Mouse (Mus musculus) ovary, adult 18-20 months (tissue): Measurements from ENCODE around the gene Abcb6.
A peak's percentile ranks its signal among the peaks of the same experiment; 100 is the strongest.

Source experiments
- DNase-seq: peaks from one replicate; pipeline ENCODE4 v3.0.0; 2022; ENCODE audit warnings: low spot score, mixed read lengths

Gene Abcb6

DNA sequence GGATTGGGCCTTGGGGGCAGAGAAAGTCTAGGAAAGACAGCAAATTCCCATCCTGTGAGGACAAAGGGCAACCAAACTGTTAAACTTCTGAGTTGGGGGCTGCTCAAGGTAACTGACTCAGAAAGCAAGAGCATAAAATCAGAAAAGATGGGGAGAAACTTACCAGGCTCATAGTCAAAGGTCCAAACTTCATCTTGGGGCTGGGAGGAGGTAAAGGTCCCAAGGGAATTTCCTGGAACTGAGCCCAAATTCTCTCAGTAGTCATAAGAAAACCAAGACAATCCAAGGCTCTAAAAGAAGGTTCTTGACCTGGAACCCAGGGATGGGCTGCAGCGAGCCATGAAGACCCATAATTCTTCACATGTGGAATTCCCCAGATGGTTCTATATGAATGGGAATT lies 21.0 kb upstream of the Abcb6 start:
- DNase-seq = no peak

DNA sequence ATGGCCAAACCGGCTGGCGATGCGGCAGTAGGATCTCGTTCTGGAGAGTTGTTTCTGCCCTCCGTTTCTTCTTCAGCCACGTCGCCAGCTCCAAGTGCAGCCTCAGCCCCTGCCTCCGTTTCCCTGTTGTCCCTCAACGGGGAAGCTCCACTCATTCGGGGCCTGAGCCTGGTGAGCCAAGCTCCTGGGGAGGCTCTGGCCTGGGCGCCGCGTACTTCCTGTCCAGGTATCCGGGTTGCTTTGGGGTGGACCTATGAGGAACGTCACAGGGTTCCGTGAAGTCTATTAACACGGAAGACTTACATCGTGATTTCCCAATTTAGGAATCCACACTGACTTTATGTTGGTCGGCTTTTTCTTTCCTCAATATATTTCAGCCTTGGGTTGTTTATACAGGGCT lies 12.3 kb upstream of the Abcb6 start:
- DNase-seq = no peak

DNA sequence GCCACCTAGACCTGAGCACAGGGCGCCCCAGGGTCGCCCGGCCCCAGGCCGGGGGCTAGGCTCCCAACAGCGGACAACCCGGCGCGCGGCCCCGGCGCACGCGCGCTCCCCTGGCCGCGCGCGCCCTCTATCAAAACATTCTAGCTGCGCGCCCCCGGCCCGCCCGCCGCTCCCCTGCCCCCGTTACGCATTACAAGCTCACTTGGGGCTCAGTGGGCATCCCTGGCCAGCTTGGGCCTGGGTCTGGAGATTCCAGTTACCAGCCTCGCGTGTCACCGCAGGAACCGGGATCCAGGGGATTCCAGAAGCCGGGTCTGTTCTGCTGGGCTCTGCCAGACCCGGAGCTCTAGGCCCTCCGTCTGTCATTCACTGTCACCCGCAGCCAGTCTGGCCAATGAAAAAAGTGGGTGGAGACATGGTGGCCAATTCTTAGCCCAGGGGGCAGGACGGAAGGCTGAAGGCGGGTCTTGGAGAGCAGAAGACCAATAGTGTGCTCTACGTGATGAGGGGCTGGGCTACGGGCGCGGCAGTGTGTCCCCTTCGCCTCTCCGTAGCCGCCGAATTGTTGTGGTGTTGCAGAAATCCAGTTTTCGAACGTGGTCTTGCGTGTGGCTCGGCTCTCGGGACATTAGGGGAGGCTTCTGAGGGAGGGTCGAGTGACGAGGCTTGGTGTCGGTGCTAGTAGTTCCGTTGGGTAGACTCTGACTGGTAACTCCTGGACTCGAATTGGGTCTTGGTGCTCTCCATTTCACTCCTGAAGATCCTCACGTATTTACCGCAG lies 11.6 kb upstream of the Abcb6 start, which contains the start of the genes Ankzf1 and Atg9a:
Gene Ankzf1 (plus strand): TSS at position 530 of the 781 bp plus-strand sequence.
Gene Atg9a (minus strand): TSS at position 575 of the 781 bp plus-strand sequence.
- peak; percentile 98 for DNase-seq

DNA sequence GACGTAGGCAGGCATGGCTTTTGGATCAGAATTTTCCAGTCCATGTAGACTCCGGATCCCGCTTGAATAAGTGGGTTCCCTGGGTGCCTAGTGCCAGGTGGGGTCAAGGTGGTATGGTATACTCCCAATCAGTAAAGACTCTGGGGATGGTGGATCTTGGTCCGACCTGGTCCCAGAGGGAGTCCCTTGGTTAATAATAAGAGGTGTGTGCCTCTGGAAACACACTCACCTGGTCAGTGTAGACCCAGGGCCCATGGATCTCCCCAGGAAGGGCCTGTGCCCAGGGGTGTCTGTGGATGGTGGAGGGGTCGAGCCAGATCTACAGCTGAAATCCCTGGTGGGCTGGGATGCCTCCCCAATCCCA lies 11.0 kb upstream of the Abcb6 start:
- no peak for DNase-seq

DNA sequence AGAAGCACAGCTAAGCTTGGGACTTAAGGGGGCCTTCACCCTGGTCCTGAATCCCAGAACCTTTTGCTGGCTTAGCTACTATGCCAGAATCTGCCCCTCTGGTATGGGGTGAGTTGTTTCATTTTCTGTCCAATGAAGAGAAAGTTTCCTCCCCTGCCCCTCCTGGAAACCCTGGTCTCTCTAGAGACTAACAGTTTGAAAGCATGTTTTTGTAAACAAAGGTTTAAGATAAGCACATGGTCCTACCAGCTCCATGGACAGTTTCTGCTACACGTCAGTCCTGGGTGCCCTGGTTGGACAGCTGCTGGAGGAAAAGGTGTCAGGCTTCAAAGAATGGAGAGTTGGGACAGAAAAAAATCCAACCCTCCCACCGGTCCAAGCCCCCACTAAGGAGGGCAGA lies 10.4 kb upstream of the Abcb6 start:
- no peak for DNase-seq

DNA sequence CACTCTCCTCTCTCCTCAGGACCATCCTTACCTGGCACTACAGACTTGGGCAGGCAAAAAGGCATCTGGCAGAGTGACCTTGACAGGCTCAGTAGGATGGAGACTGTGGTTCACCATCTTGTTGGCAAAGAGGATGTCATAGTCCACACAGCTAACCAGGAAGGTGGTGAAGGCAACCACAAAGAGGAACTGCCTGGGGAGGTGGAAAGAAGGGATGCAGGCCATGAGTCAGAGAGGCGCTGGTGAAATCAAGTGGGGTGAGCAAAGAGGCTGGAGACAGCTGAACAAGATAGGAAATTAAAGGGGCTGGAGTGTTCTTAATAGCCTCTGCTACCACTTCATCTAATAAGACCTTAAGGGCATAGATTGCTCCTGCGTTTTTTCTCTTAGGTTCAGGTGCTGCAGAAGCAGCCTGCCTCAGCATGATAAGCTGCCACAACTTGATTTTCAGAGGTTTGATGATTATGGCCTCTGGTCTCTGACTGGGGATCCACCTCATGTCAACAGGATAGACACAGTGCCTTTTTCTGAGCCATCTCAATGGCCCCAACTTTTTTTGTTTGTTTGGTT lies 7.8 kb upstream of the Abcb6 start:
- DNase-seq = no peak

DNA sequence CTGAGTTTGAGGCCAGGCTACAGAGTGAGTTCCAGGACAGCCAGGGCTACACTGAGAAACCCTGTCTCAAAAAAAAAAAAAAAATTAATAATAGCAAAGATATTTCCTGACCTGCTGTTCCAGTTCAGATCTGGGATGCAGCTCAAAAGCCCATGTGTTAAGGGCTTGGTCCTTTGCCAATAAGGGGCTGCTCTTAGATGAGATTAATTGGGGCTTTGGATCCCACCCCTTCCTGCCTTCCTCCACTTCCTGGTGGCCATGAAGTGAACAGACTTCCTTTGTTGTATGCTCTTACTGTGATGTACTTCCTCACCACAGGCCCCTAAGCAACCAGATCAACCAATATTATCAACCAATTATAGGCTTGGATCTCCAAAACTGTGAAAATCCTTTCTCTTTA lies 6.9 kb upstream of the Abcb6 start:
- no peak for DNase-seq

DNA sequence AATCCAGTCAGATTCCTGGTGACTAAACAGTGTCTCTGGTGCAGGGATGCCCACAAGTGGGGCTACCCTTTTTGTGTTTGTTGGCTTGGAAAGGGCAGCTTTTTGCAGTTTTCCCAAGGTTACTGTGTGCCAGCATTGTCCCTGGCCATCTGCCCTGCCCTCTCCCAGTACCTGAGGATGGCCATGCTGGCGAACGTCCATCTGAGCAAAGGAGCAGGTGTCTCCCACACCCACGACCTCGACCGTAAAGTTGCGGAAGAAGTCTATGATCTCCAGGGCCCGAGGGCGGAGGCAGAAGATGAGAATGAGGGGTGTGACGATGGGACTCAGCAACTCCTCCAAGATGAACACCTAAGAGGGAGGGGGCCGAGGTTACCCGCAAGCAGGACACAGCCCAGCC lies 5.3 kb upstream of the Abcb6 start:
- DNase-seq = no peak

DNA sequence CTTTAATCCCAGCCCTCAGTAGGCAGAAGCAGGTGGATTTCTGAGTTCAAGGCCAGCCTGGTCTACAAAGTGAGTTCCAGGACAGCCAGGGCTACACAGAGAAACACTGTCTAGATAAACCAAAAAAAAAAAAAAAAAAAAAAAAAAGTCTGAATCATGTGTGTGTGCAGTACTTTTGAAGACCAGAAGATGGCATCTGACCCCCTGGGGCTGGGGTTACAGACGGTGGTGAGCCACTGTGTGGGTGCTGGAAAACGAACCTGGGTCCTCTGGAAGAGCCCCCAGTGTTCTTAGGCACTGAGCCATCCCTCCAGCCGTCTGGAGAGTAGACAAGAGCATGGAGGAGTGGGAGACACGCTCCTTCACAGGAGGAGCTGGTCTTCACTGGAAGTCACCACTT lies 2.0 kb upstream of the Abcb6 start:
- no peak for DNase-seq

DNA sequence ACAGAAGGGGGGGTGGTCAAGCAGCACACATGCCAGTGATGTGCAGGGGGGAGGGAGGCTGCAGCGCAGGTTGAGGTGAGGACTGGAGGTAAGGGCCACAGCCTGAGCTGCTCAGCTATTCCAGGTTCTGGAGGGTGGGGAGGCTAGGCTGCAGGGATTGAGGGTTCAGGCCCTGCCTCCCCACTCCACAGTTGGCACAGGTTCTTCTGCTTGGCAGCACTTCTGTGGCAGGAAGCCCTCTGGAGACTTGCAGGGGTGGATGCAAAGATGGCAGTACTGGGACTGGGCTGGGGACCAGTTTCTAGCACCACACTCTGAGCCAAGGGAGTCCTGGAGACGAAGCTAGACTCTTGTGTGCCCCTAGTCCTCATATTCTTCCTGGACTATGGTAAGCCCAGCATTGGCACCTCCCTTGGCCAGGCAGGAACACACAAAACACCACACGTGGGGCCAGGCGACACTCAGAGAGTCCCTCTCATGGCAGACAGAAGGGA lies 1.2 kb upstream of the Abcb6 start:
- DNase-seq = no peak

DNA sequence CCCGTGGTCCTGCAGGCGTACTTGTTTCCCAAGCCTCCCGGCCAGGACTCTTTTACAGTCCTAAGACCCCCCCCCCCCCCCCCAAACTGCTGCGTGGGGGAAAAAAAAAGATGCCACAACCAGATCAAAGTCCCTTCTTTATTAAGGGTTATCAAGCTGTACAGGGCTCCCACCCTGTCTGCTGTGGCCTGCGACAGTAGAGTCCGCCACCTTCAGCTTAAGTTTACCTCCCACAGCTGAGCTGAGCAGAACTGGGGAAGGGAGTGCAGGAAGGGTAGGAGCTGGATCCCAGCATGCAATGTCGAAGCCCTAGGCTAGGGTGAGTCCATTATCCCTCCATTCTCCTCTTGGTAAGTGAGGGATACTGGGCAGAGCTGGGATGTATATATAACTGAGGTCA lies 549 bp upstream of the Abcb6 start:
- no peak for DNase-seq

DNA sequence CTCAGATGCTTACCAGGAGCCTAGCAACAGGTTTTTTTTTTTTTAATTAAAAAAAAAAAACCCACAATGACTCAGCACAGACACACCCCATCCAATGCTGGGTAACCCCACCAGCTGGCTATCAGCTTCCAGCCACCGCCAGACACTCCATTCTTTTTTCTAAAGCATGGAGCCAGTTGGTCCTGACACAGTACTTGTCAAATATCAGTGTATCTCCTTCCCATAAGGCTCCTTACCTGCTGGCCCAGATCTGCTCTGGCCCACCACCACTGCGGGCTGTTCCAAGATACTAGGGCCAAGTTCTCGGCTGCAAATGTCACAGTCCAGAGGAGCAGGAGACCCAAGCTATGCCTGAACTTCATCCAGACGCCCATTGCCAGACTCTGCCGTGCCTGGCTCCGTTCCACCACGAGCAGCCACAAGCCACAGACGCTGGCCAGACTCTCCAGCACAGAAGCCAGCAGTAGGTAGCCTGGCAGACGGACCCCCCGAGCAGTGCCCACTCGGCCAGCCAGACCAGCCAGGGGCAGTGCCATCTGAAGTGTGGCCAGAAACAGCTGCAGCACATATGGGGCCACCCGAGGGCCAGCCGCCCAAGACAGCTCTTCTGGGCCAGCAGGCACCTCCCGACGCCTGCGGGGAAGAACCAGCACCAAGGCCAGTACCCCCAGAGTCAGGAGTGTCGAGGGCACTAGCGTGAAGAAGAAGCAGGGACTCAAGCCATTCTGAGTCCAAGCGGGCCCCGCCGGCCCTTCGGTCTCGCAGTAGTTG lies 673 bp downstream of the Abcb6 start:
- DNase-seq = no peak

DNA sequence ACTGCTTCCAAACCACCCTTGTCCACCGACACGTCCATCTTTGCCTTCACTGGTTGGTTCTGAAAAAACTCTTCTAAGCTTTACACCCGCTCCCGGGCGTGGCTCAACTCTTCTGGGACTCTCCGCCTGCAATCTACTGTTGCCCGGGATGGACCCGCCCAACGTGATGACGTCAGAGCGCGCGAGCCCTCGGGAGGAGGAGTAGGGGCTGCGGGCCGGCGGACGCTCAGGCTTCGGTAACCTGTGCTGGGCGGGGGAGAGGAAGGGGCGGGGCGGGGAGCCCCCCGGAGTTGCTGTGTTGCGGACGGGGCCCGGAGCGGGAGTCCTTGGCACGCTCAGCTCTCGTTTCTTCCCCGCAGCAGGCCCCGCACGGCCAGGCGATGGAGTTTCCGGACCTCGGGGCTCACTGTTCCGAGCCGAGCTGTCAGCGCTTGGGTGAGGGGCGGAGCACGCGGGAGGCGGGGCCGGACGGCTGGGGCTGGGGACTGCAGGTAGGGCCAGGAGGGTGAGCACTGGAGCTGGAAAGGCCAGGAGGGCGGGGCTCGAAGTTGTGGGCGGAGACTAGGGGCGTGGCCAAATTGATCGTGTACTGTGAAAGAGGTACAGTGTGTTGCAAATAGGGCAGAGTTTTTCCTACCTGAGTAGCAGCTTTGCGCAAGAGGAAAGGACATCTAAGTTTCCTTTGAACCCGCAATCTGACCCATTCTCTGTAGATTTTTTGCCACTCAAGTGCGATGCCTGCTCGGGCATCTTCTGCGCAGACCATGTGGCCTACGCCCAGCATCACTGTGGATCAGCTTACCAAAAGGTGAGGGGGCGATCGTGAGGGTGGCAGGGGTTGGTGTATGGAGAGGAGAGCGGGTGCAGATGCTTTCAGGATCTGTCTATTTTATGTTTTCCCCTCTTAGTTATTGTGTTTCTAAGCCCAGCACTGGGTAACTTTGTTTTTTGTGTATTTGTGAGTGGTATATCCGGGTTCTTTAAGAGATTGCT lies 11.4 kb downstream of the Abcb6 start, which contains the start of gene Zfand2b:
Gene Zfand2b (plus strand): TSS at position 175 of the 993 bp plus-strand sequence.
- DNase-seq = peak; percentile 95

DNA sequence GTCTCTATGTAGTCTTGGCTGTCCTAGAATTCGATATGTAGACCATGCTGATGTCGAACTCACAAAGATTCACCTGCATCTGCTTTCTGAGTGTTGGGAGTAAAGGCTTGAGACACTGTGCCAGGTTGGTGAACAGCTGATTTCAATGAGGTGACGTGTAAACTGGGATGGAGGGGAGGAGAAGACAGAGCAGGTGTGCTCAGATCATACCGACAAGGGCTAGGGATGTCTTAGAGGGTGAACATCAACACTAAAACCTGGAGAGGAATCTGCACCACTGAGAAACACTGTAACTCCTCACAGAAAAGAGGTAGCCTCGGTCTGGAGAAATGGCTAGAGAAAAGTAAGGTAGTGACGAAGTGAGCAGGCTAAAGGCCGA lies 12.1 kb downstream of the Abcb6 start:
- no peak for DNase-seq

DNA sequence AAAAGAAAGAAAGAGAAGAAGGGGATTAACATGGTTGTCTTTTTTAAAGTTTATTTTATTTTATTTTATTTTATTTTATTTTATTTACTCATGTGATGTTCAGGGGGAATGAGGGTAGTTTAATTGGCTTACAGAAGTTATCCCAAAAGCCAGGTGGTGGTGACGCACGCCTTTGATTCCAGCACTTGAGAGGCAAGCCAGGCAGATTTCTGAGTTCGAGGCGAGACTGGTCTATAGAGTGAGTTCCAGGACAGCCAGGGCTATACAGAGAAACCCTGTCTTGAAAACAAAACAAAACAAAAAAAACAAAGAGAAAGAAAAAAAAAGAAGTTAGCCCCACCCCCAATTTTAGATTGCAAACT lies 20.0 kb downstream of the Abcb6 start:
- DNase-seq = no peak

DNA sequence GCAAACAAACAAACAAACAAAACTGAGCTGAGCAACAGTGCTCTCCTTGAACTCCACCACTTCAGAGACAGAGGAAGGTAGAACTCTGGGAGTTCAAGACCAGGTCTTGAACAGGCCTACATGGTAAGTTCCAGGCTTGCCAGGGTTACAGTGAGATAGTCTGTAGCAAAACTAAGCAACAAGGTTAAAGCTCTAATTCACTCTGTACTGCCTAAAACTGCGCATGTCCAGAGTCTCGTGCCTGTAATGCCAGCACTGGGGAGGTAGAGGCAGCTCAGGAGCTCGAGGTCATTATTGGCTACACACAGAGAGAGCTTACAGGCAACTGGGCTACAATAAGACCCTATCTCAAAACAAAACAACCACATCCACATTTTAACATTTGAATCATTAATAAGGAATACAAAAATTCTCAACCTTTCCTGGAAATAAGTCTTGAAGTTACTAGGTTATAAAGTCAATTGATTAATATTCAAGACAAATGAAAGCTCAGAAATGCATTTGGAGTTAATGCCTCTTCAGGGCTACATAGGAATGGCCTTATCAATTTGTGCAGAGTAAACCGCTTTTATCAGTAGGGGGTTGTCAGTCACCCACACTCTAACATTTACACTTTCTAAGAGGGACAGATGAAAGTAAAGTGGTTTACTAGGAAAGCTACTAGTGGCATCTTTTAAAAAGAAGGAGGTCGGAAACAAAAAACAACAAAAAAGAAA lies 20.5 kb downstream of the Abcb6 start:
- DNase-seq = no peak

DNA sequence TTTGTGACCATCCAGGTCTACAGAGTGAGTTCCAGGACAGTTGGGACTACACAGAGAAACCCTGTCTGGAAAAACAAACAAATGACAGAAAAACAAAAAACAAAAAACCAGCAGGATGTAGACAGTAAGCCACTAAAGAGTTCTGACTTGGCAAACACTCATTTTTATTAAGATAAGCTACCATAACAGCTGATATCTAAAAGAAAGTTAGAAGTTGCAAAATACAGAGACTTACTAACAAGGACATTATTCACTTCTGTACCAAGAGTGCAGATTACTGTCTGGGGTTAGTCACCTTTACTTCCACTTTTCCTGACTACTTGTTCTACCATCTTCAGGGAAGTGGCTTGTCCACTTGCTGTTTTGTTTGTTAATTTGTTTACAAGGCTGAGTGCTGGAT lies 21.2 kb downstream of the Abcb6 start:
- DNase-seq = no peak

DNA sequence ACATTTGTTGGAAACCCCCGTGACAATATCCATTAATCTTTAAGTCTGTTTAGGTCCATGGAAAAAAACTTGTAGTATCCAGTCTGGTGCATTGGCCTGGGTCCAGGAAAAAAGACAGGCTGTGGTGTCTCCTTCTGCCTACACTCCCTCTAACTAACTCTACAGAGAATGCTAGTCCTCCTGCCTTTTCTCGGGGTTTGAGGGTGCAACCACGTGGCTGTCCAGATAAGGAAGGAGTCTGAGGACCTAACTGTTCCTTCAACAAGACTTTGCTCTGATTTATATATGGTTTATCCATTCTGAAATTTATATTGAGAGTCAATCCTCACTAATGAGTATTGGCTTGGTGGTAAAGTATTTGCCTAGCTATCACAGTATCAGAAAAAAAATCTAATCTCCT lies 24.4 kb downstream of the Abcb6 start:
- no peak for DNase-seq

DNA sequence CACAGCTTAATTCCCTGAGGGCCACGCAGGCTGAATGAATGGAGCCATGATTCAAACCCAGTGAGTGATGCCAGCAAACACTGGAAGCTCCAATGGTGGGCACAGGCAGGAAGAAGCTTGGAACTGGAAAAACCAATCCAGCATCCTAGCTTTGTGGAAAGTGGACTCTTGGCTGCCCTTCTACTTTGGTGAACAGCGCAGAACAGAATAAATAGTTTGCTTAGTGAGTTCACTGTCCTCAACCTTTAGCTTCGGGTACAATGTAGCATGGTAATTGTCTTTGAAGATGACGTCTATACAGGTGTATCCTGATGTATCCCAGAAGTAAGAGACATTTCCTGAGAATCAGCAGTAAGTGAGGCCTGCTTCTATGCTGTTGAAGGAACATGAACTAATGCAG lies 31.5 kb downstream of the Abcb6 start:
- no peak for DNase-seq

DNA sequence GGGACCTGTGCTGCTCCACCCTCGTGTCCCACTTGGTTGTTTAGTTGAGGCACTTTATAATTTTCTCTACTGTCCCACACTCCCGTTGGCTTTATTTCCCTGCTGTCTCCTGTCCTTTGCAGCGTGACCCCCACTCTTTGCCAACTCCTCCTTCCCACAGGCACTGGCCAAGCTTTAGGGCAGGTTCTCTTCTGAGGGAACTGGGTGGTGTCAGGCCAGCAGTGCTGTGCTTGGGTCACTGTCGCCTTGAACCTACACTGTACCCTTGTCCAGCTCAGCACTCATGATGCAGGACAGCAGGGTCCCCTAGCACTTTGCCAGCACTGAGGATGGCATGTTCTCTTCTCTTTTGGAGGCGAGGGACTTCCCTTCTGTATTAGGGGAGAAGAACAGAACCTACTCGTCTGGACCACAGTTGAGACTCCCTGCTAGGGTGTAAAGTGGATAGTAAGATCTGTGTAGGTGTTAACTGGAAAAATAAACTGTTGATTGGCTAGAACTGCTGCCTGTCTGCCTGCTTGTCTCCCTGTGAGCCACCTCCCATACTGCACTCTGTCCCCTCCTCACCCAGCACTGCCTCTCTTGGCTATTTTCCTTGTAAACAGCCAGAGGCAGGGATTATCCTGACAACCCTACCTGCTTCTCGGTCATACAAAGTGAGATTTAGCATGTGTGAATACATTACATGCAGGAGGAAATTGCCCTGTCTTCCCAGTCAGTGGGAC lies 32.6 kb downstream of the Abcb6 start:
- no peak for DNase-seq
